Mouse (Mus musculus) spleen, postnatal 10 days (tissue): Measurements from ENCODE around the gene Ruvbl2.
"Not testable (repeated sequence)": the region's sequence is repeated elsewhere in the genome, so short reads cannot be mapped to it uniquely, and the experiment has no call there.

ENCODE experiments used
- DNase-seq, 2 experiments: peaks; one replicate each; pipeline ENCODE4 v3.0.0; 2021 to 2022; ENCODE audit warnings: low spot score in 2 of 2

The Ruvbl2 gene

DNA sequence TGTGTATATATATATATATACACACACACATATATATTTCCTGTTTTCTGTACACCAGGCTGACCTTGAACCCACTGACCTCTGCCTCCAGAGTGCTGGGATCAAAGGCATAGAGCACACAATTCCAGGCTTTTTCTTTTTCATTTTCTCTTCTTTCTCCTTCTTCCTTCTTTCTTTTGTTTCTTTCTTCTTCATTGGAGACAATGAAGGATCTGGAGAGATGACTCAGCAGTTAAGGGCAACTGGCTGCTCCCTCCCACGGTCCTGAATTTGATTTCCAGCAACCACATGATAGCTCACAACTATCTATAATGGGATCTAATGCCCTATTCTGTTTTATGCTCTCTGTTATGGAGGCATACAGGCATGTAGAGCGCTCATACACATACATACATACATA lies 41.1 kb downstream of the Ruvbl2 start:
- no peak for DNase-seq

- DNase-seq: not testable (repeated sequence)
Measured at GRCm38 (mm10) chr7:45396337-45396775, 41.5 kb downstream of the Ruvbl2 start.

DNA sequence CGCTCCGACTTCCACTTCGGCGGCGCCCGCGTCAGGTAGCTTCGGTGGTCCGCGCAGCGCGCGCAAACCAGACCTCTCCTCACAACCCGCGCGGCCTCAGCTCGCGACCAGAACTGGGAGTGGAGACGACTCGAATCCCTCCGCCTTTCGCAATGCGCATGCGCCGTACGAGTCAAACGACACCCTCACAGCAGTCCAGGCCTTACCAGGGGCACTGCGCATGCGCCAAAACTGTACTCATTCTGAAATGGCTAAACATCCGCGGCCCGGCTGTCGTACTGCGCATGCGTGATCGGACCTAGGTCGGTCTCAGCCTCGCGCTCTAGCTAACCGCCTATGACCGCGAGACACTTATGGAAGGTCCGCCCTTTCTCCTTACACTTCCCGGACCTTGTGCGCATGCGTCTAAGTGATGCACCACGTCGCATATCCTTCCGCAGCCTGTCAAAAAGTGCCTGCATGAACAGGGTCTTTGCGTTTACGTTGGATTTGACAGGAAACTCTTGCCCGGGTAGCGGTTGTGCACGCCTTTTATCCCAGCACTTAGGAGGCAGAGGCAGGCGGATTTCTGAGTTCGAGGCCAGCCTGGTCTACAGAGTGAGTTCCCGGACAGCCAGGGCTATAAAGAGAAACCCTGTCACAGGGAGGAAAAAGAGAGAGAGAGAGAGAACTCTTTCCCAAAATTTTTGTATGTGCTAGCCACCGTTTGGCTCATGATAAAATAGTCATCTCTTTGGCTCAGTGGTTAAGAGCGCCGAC lies 42.1 kb downstream of the Ruvbl2 start, which contains the start of gene Snrnp70:
TSS of gene Snrnp70 (minus strand) at position 165 of the 759 bp plus-strand sequence.
- peak; percentile 99 to 100 for DNase-seq

DNA sequence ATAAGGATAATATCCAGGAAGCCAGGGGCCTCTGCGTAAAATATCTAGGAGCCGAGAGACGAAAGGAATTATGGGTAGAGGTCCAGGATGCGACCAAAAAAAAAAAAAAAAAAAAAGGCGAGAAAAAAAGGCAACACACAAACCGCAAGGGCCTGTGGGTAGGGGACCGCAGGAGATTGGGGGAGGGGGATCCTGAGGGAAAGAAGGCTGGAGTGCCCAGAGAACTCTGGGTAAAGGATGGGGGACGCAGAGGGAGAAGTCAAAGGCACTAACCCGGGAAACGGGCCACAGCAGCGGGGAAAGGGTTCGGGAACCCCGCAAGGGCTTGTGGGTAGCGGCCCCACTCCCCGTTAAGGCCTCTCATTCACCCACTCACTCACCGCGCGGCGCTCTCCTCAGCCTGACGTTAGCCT lies 42.8 kb downstream of the Ruvbl2 start:
- no peak for DNase-seq

- no peak for DNase-seq
Measured at GRCm38 (mm10) chr7:45386077-45386476, 51.8 kb downstream of the Ruvbl2 start.

- no peak for DNase-seq
Measured at GRCm38 (mm10) chr7:45376057-45376456, 61.8 kb downstream of the Ruvbl2 start.

DNA sequence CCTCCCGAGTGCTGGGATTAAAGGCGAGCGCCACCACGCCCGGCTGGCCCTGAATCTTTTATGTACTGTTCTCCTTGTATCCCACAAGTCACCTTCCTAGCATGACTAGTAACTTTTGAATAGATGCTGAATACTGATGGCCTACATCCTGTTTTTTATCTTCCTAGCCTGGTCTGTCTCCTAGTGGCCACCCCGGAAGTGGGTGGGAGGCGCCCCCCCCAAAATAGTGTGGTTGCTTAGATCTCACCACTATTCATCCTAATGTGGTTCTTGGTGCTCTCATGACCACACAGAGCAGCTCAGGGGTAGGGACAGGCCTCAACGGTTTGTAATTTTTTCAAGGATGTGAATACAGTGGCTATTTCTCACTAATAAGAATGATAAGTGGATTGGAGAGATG lies 63.3 kb downstream of the Ruvbl2 start:
- no peak for DNase-seq

- no peak for DNase-seq
Measured at GRCm38 (mm10) chr7:45372371-45372770, 65.5 kb downstream of the Ruvbl2 start.
